In the genomic region with DNA sequence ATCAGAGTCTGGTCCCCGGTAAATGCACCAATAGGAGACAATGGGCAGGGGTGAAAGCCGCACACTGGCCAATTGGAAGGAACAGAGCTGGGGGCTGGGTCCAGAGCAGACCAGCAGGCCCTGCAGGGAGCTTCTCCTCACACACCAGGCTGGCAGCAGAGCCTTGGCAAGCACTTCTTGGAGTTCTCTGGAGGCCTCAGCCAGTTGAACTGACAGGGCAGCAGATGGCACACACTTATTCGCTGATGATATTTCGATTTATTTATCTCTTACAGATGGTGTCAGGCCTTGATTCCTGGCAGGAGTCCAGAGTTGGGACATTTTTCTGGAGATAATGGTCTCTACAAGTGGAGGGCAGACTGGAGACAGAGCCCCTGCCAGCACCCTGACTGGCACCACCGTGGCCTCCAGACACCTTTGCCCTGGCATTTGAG, we compare ENCODE assay signal across 11 mouse cellular contexts. TPM values are rescaled to one million over a fixed set of nuclear protein-coding genes. Genes with fewer than 3 reads are reported as not detected.
DNase-seq lines count a peak whose midpoint lies in the region; ATAC-seq and TF ChIP-seq lines count a peak whose summit lies in the region.
"Had no signal": no experiment of that assay in that cellular context is flagged by ENCODE, and none has a peak within 500 bp of the region (broad histone marks: within the 10 kb centered on the region; RNA-seq: fewer than 3 reads in every experiment).

No protein-coding gene starts in this region.

- intact Hi-C loops in gastrocnemius, postnatal 14 days (cut with DNase I; ENCODE audit: low total_unique reads), result no loop called here

- DNase-seq in heart, adult 18-20 months, result peak; percentile 12 to 29
- DNase-seq in heart, adult 8-10 months (ENCODE audit: low spot score), result no peak
- DNase-seq in brain, embryonic 14.5 days (ENCODE audit: low read depth), result peak; percentile 90
- DNase-seq in layer of hippocampus, postnatal 36 days, result peak; percentile 39 to 40
- no peak for DNase-seq in gastrocnemius, postnatal 25 days
- no peak for DNase-seq in retina, embryonic 14.5 days (ENCODE audit: low spot score)
- DNase-seq in gastrocnemius, postnatal 14 days, result no peak
- DNase-seq: heart, postnatal 4 days had no signal

- 0 out of 2 replicates have a peak, but pooled peaks have one; percentile 36 for ATAC-seq in common myeloid progenitor, adult 5-6 weeks (replicated peaks; ENCODE audit: low read depth, poor library complexity, severe bottlenecking)

- TF ChIP-seq CTCF in brain, embryonic 14.5 days (IDR thresholded peaks at IDR 0.05; ENCODE audit: borderline replicate concordance, extremely low read depth, insufficient read depth, insufficient read length), result no peak

- no peak for TF ChIP-seq POLR2A in brain, embryonic 14.5 days (IDR thresholded peaks at IDR 0.05; ENCODE audit: borderline replicate concordance, extremely low read depth, insufficient read depth, insufficient read length, poor library complexity, severe bottlenecking)

RNA-seq across cellular contexts. Expression of gene Gsg1l, which starts 49.4 kb away (rescaled TPM):
- total RNA-seq in heart, adult 18-20 months (2021), result 10 to 100 TPM; 10.1 to 12.3 TPM
- total RNA-seq in heart, adult 8-10 months (2022), result 10 to 100 TPM; 10.3 to 15.2 (median 13.1) TPM
- 16.8 and 26.6 TPM in 2 replicates for polyA plus RNA-seq in brain, embryonic 14.5 days (2012; rRNA removed)
- total RNA-seq in common myeloid progenitor, adult 5-6 weeks (2017), result not detected in 2 replicates
- total RNA-seq in layer of hippocampus, postnatal 36 days (2021), result 10 to 100 TPM; 12.6 to 12.7 TPM
- under 1 TPM in 1 of 2 experiments, not detected in 1; 0.08 TPM for total RNA-seq in gastrocnemius, postnatal 25 days (2021)
- total RNA-seq in gastrocnemius, postnatal 14 days (2021), result under 1 TPM; 0.06 to 0.16 TPM
- total RNA-seq: liver, adult 2 months had no signal
- polyA plus RNA-seq: C2C12 had no signal

Comparison
In these comparisons a context has a peak if more than half of its experiments do, and no peak if none do; other contexts are left out.
1. DNase-seq: peak in heart, adult 18-20 months (2 of 2), brain, embryonic 14.5 days (single experiment) and layer of hippocampus, postnatal 36 days (2 of 2); none in heart, adult 8-10 months (single experiment), gastrocnemius, postnatal 25 days (single experiment), retina, embryonic 14.5 days (single experiment) and gastrocnemius, postnatal 14 days (single experiment).
2. RNA of gene Gsg1l, which starts 49.4 kb away (total RNA-seq): 10.3 to 15.2 TPM in heart, adult 8-10 months, 12.6 to 12.7 TPM in layer of hippocampus, postnatal 36 days and 10.1 to 12.3 TPM in heart, adult 18-20 months; 0.06 to 0.16 TPM in gastrocnemius, postnatal 14 days, 0.08 TPM in gastrocnemius, postnatal 25 days and not detected in common myeloid progenitor, adult 5-6 weeks; every median in the first group is over 4 times any median in the second.